Mouse (Mus musculus) cerebellum, adult 2 months (tissue): ENCODE measurements around the gene Ssbp3.

Experiments
- CTCF ChIP-seq: fragments of 200-500 bp; IDR thresholded peaks from 2 replicates; pipeline ENCODE4 v1.5.1; 2011; ENCODE audit warnings: low read depth, mild to moderate bottlenecking, control low read depth, low read length, moderate library complexity, borderline replicate concordance; ENCODE audit not compliant: insufficient read depth
- POLR2A ChIP-seq: fragments of 200-500 bp; IDR thresholded peaks from 2 replicates; pipeline ENCODE4 v1.6.1; 2011; ENCODE audit warnings: low read length, control low read depth, borderline replicate concordance; ENCODE audit not compliant: insufficient read depth

DNA sequence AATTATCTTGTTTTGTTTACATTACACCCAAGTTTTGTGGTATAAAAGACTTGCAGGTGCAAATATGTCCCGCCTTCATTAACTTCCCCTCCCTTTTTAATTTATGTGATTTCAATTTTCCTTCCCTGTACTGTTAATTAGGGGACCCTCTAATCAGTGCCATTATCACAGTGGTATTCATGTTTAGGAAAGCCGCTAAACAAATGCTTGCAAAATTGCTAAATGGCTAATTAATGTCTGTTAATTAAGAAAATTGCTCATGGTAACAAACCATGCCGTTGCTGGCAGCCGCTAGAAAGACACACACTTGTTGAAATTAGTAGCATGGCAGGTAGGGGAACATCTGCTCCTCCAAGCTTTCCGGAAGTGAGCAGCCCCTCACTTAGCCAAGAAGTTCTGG is 114.9 kb downstream of the Ssbp3 start:
- no peak for TF ChIP-seq CTCF
- no peak for TF ChIP-seq POLR2A
